Mouse (Mus musculus): Measurements from ENCODE around the gene Gm29276.
"Not testable (repeated sequence)": the region's sequence is repeated elsewhere in the genome, so short reads cannot be mapped to it uniquely, and the experiment has no call there.

The Gm29276 gene

GRCm38 (mm10) chrY:42582150-42582549 lies at the start of gene Gm29276:
TSS of gene Gm29276 (minus strand) at chrY:42582250.
- not testable (repeated sequence) for DNase-seq (ENCODE audit: low spot score in 2 of 2)
